Mouse (Mus musculus) bone marrow, adult 2 months (tissue): ENCODE data around the gene Nanos3.

Experiments used
- CTCF ChIP-seq: fragments of 200-500 bp; IDR thresholded peaks from 2 replicates; pipeline ENCODE4 v1.5.1; 2011; ENCODE audit warnings: low read length, control low read depth; ENCODE audit not compliant: control insufficient read depth, insufficient read depth
- POLR2A ChIP-seq: fragments of 200-500 bp; IDR thresholded peaks from 2 replicates; pipeline ENCODE4 v1.6.1; 2011; ENCODE audit warnings: low read depth, mild to moderate bottlenecking, control low read depth, low read length, borderline replicate concordance; ENCODE audit not compliant: control insufficient read depth

- no peak for TF ChIP-seq CTCF
- TF ChIP-seq POLR2A, result peak; percentile 17; the same call in 1 of the 2 replicates
Observed at GRCm38 (mm10) chr8:84197922-84198774, 13.1 kb upstream of the Nanos3 start.
